Mouse (Mus musculus): ENCODE measurements around the gene Cacna2d4. TPM values are rescaled to one million over a fixed set of nuclear protein-coding genes. Genes with fewer than 3 reads are reported as not detected.

Gene Cacna2d4
- polyA plus RNA-seq, 1 experiment, result not detected

DNA sequence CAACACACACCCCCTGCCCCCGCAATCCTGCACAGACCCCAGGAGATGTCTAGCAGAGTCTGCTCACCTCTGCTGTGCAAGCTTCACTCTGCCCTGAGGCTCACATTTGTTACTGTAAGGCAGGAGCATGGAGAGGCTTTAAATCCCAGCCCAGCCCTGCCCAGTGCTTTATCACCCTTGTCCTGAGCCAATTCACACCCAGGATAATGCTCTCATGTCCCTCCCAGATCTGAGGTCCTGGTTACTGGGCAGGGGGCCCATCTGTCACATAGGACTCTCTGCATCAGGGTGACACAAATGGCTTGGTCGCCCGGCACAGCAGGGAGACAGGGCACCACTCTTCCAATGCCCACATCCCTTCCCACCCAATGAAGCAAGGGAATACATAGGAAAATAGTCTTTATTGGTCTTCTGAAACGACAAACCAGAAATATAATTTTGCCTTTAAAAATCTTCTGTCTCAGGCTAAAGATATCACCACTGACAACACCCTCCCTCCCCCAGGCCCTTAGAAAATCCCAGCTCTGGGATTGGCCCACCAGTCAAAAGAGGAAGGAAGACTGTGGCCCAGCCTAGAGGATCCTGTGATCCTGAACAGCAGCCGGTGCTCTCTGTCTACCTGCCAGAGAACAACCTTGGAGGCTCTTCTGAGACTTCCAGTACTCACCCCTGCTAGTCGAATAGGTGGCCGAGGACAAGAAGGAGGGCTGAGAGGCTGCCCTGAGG, 78.6 kb downstream of the Cacna2d4 start:
- Histone ChIP-seq H3K9me3 (ENCODE audit: control insufficient read depth, low read length) (peaks cover 5% of the 10 kb centered on the region), H3K36me3 (ENCODE audit: control insufficient read depth) (no peaks in the 10 kb centered on the region), H3K4me1 (ENCODE audit: control insufficient read depth) (no peaks in the 10 kb centered on the region), H3K4me3 (replicated peaks) (no peak overlapping the region), H3K27me3 (ENCODE audit: control insufficient read depth) (0 out of 2 replicates have a peak, but pooled peaks cover 3% of the 10 kb centered on the region)
- TF ChIP-seq GATA1 (IDR thresholded peaks at IDR 0.05; ENCODE audit: low read length), result no peak
- no peak for TF ChIP-seq TAL1 (IDR thresholded peaks at IDR 0.05; ENCODE audit: low read length)

DNA sequence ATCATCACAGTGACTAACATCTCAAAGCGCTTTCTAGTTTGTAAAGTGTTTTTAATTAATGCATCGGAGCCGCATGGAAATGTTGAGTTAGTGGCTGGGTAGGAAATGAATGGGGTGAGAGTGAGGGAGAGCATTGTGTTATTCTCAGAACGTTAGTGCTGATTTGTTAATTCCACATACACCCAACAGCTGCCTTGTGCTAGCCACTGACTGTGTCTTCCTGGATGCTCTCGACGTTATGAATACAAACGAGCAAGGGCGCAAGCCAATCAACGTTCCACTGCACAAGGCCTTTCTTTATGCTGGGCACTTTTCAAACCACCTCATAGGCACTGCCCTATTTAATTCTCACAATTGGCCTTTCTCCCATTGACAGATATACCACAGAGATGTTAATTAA, 82.4 kb downstream of the Cacna2d4 start:
- Histone ChIP-seq H3K9me3 (ENCODE audit: control insufficient read depth, low read length) (peaks cover 5% of the 10 kb centered on the region), H3K27me3 (ENCODE audit: control insufficient read depth) (no peaks in the 10 kb centered on the region), H3K4me3 (replicated peaks) (no peak overlapping the region), H3K36me3 (ENCODE audit: control insufficient read depth) (no peaks in the 10 kb centered on the region), H3K4me1 (ENCODE audit: control insufficient read depth) (no peaks in the 10 kb centered on the region)
- TF ChIP-seq GATA1 (IDR thresholded peaks at IDR 0.05; ENCODE audit: low read length) (no peak), TAL1 (IDR thresholded peaks at IDR 0.05; ENCODE audit: low read length) (no peak)

DNA sequence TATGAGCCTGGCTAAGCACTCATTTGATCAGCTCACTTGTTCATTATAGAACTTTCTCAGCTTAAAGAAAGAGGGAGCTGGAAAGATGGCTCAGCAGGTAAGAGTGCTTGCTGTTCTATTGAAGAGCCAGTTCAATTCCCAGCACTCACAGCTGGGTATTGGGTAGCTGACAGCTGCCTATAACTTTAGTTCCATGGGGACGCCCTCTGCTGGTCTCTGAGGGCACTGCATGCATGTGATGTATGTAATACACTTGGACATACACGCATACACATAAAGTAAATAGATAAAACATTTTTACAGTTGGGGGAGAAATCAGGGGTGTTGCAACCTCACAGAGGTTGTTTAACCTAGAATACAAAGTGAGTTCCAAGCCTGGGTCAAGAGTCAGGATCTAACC, 83.0 kb downstream of the Cacna2d4 start:
- Histone ChIP-seq H3K27me3 (ENCODE audit: control insufficient read depth) (no peaks in the 10 kb centered on the region), H3K4me3 (replicated peaks) (no peak overlapping the region), H3K4me1 (ENCODE audit: control insufficient read depth) (no peaks in the 10 kb centered on the region), H3K9me3 (ENCODE audit: control insufficient read depth, low read length) (peaks cover 5% of the 10 kb centered on the region), H3K36me3 (ENCODE audit: control insufficient read depth) (no peaks in the 10 kb centered on the region)
- TF ChIP-seq TAL1 (IDR thresholded peaks at IDR 0.05; ENCODE audit: low read length), result no peak
- TF ChIP-seq GATA1 (IDR thresholded peaks at IDR 0.05; ENCODE audit: low read length), result no peak

DNA sequence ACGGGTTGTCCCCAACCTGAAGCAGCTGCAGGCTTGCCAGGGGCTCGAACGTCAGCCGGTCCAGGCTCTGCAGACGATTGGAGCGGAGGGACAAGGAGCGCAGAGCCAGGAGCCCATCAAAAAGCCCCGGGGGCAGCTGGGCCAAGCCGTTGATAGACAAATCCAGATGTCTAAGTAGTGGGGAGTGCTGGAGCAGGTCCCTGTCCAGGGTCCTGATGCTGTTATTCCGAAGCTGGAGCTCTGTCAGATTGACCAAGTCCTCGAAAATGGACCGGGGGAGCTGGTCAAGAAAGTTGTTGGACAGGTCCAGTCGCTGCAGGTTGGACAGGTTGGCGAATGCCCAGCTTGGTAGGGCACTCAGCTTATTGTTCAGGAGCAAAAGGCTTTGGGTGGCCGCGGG, 84.2 kb downstream of the Cacna2d4 start:
- TF ChIP-seq TAL1 (IDR thresholded peaks at IDR 0.05; ENCODE audit: low read length) (no peak), GATA1 (IDR thresholded peaks at IDR 0.05; ENCODE audit: low read length) (no peak)
- peaks cover 5% of the 10 kb centered on the region for H3K9me3 ChIP-seq (ENCODE audit: control insufficient read depth, low read length)
- no peaks in the 10 kb centered on the region for H3K27me3 ChIP-seq (ENCODE audit: control insufficient read depth)
- no peak overlapping the region for H3K4me3 ChIP-seq (replicated peaks)
- no peaks in the 10 kb centered on the region for H3K4me1 ChIP-seq (ENCODE audit: control insufficient read depth)
- H3K36me3 ChIP-seq (ENCODE audit: control insufficient read depth), result no peaks in the 10 kb centered on the region

DNA sequence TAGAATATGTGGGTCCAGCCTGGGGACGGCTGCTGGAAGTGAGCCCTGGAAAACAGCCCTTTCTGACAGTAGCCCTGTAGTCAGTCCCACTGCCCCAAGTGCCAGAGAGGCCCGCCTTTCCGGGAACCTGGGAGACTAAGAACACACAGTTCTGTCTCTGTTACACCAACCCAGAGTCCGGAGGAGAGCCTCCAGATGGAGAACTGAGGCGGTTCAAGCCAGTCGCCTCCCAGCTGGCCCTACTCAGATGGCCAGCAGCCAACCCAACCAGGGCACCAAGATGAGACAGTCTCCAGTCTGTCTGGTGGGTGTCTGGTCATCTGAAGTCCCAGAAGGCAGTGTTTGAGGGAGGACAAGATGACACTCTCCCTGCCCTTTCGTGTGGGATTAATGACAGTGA, 85.4 kb downstream of the Cacna2d4 start:
- TF ChIP-seq TAL1 (IDR thresholded peaks at IDR 0.05; ENCODE audit: low read length), result no peak
- no peak for TF ChIP-seq GATA1 (IDR thresholded peaks at IDR 0.05; ENCODE audit: low read length)
- H3K4me1 ChIP-seq (ENCODE audit: control insufficient read depth), result no peaks in the 10 kb centered on the region

DNA sequence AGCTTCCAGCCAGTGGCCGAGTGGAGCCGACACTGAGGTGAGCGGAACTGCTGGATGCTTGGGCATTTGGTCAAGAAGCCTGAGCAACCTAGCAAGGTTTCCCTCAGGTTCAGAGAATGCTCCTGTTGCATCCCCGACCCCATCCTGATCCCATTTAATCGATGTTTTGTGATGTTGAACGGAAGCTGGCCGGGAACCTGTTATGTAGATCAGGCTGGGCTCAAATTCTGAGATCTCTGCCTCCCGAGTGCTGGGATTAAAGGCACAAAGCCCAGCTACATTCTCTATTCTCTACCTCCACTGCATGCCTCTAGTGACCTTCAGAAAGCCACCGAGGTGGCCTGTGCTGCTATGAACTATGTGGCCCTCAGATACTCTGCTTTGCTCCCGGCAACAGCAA, 88.5 kb downstream of the Cacna2d4 start:
- H3K4me1 ChIP-seq (ENCODE audit: control insufficient read depth), result no peaks in the 10 kb centered on the region
- TF ChIP-seq GATA1 (IDR thresholded peaks at IDR 0.05; ENCODE audit: low read length), result no peak
- no peak for TF ChIP-seq TAL1 (IDR thresholded peaks at IDR 0.05; ENCODE audit: low read length)
- no peaks in the 10 kb centered on the region for H3K36me3 ChIP-seq (ENCODE audit: control insufficient read depth)
- H3K27me3 ChIP-seq (ENCODE audit: control insufficient read depth), result peaks cover 27% of the 10 kb centered on the region
- no peak overlapping the region for H3K4me3 ChIP-seq (replicated peaks)
- H3K9me3 ChIP-seq (ENCODE audit: control insufficient read depth, low read length), result no peaks in the 10 kb centered on the region; the same call in 1 of the 2 replicates

More for the DNA sequence above, 85.4 kb downstream of the Cacna2d4 start:
- Histone ChIP-seq H3K4me3 (replicated peaks) (no peak overlapping the region), H3K36me3 (ENCODE audit: control insufficient read depth) (no peaks in the 10 kb centered on the region), H3K9me3 (ENCODE audit: control insufficient read depth, low read length) (peaks cover 5% of the 10 kb centered on the region), H3K27me3 (ENCODE audit: control insufficient read depth) (peaks cover 3% of the 10 kb centered on the region; the same call in 1 of the 2 replicates)

DNA sequence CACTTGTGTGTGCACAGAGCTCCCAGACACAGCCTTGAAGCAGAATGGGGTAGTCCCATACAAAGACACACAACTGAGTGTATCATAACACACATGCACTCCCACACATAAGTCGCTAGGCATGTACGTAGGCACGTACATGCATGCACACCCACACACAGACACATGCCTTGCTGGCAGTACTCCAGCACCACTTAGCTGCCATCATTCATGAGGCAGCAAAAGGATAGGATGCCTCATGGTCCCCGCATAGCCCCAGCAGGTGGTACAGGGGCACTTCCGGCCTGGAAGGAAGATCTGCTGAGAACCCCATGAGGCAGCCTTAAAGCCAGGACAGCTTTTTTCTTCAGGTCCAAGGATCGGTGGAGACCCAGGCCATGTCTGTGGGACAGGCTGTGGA, 89.7 kb downstream of the Cacna2d4 start:
- Histone ChIP-seq H3K27me3 (ENCODE audit: control insufficient read depth) (peaks cover 39% of the 10 kb centered on the region), H3K4me1 (ENCODE audit: control insufficient read depth) (no peaks in the 10 kb centered on the region)

DNA sequence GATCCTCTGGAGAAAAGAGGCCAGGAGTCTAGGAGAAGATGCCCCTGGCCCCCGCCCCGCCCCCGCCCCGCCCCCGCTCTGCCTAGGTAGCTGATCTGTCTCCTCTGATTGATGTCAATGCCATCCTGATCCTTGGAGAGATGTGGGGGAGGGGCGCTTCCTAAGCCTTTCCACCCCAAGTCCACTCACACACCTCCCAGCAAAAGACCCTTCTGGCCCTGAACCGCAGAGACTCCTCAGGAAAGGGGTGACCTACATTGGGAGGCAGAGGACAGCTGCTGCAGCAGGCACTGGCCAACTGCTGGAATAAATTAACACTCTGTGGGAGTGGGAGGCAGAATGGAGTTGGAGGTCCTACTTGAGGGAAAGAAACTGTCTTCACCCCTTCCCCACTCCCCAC, 90.2 kb downstream of the Cacna2d4 start:
- Histone ChIP-seq H3K36me3 (ENCODE audit: control insufficient read depth) (no peaks in the 10 kb centered on the region), H3K4me1 (ENCODE audit: control insufficient read depth) (no peaks in the 10 kb centered on the region), H3K4me3 (replicated peaks) (no peak overlapping the region), H3K9me3 (ENCODE audit: control insufficient read depth, low read length) (no peaks in the 10 kb centered on the region), H3K27me3 (ENCODE audit: control insufficient read depth) (peaks cover 45% of the 10 kb centered on the region)
- TF ChIP-seq TAL1 (IDR thresholded peaks at IDR 0.05; ENCODE audit: low read length) (no peak), GATA1 (IDR thresholded peaks at IDR 0.05; ENCODE audit: low read length) (no peak)

More for the DNA sequence above, 89.7 kb downstream of the Cacna2d4 start:
- no peak overlapping the region for H3K4me3 ChIP-seq (replicated peaks)
- no peaks in the 10 kb centered on the region for H3K36me3 ChIP-seq (ENCODE audit: control insufficient read depth)
- TF ChIP-seq TAL1 (IDR thresholded peaks at IDR 0.05; ENCODE audit: low read length) (no peak), GATA1 (IDR thresholded peaks at IDR 0.05; ENCODE audit: low read length) (no peak)
- H3K9me3 ChIP-seq (ENCODE audit: control insufficient read depth, low read length), result no peaks in the 10 kb centered on the region

DNA sequence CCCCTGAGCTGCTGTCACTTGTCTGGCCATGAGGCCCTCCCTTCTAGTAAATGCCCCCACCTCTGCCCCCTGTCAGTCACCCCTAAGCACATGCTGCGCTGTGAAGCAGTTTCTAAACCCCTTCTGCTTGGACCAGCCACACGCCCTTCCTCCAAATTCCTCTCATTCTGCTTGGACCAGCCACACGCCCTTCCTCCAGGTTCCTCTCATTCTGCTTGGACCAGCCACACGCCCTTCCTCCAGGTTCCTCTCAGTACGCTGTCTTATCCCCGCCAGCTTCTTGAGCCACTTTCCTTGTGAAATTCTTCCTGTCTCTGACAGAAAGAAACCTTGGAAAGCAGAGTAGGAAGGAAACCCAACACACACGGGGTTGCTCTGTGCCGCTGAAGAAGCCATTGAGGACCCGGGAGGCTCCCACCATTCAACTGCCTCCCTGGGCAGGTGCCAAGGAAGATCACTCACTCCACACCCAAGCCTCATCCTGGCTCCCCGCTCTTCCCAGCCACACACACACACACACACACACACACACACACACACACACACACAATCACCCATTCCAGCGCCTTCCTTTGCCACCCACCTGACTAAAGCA, 92.3 kb downstream of the Cacna2d4 start:
- peaks cover 53% of the 10 kb centered on the region for H3K27me3 ChIP-seq (ENCODE audit: control insufficient read depth)

More for the DNA sequence above, 92.3 kb downstream of the Cacna2d4 start:
- Histone ChIP-seq H3K4me3 (replicated peaks) (no peak overlapping the region), H3K36me3 (ENCODE audit: control insufficient read depth) (no peaks in the 10 kb centered on the region), H3K9me3 (ENCODE audit: control insufficient read depth, low read length) (no peaks in the 10 kb centered on the region), H3K4me1 (ENCODE audit: control insufficient read depth) (no peaks in the 10 kb centered on the region)
- TF ChIP-seq TAL1 (IDR thresholded peaks at IDR 0.05; ENCODE audit: low read length), result no peak
- no peak for TF ChIP-seq GATA1 (IDR thresholded peaks at IDR 0.05; ENCODE audit: low read length)
